Mouse (Mus musculus): ENCODE data around the gene Hhat. TPM values are rescaled to one million over a fixed set of nuclear protein-coding genes. Genes with fewer than 3 reads are reported as not detected.

The Hhat gene
- polyA plus RNA-seq, 1 experiment from 2014 or later = 4.8 TPM

DNA sequence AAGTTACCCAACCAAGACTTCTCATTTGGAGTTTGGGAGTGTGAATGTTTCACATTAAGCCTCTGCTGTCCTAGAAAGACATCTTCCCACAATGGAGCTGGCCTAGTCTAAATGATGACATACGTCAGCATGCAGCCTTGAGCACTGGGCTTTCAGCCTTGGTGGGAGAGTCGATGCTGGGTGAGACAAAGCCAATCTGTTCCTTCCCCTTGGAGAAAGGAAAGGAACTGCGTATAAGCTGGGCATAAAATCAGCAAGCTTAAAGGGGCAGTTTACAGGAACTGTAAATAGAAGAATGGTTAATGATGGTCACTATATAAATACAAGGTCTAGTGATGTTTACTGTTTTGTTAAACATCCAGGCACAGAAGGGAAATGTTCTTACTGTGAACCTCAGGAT, 286.0 kb downstream of the Hhat start:
- TF ChIP-seq CTCF (IDR thresholded peaks at IDR 0.05; ENCODE audit: low read depth) = no peak
- Histone ChIP-seq H3K4me2 (replicated peaks; ENCODE audit: low read depth) (no peak overlapping the region), H3K9ac (ENCODE audit: low read depth, low read length) (no peak overlapping the region), H3K4me3 (ENCODE audit: low read depth, low read length) (no peak overlapping the region), H3K27ac (ENCODE audit: low read depth, low read length) (no peak overlapping the region), H3K9me3 (ENCODE audit: control insufficient read depth) (no peaks in the 10 kb centered on the region), H3K36me3 (ENCODE audit: control insufficient read depth, insufficient read depth) (no peaks in the 10 kb centered on the region), H3K4me1 (replicated peaks; ENCODE audit: control insufficient read depth, insufficient read depth, low read length) (no peaks in the 10 kb centered on the region), H3K27me3 (replicated peaks; ENCODE audit: control insufficient read depth, insufficient read depth, low read length) (no peaks in the 10 kb centered on the region)
- no peak for ATAC-seq
- 53% methylated on average over 3 of the region's 3 CpGs for WGBS

DNA sequence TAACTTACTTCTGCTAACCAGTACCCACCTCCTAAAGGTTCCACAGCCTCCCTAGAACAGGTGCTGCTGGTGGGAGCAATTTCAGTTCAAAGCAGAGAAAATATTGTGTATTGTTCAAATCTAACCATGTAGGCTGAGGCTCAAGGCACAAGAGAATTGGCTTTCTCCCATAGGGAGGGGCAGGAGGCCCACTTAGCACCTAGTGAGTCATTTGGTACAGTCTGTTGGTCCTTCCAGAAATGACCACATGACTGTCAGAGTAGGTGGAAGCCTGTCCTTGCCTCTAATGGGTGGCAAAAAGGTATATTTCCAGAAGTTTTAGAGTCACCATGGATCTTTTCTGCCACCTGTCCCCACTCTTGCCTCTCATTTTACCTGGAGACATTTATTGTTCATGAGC, 289.6 kb downstream of the Hhat start:
- Histone ChIP-seq H3K4me2 (replicated peaks; ENCODE audit: low read depth) (no peak overlapping the region), H3K27ac (ENCODE audit: low read depth, low read length) (no peak overlapping the region), H3K4me1 (replicated peaks; ENCODE audit: control insufficient read depth, insufficient read depth, low read length) (no peaks in the 10 kb centered on the region), H3K9ac (ENCODE audit: low read depth, low read length) (no peak overlapping the region), H3K27me3 (replicated peaks; ENCODE audit: control insufficient read depth, insufficient read depth, low read length) (no peaks in the 10 kb centered on the region), H3K4me3 (ENCODE audit: low read depth, low read length) (no peak overlapping the region), H3K9me3 (ENCODE audit: control insufficient read depth) (no peaks in the 10 kb centered on the region), H3K36me3 (ENCODE audit: control insufficient read depth, insufficient read depth) (no peaks in the 10 kb centered on the region)
- TF ChIP-seq CTCF (IDR thresholded peaks at IDR 0.05; ENCODE audit: low read depth) = no peak
- no peak for ATAC-seq

DNA sequence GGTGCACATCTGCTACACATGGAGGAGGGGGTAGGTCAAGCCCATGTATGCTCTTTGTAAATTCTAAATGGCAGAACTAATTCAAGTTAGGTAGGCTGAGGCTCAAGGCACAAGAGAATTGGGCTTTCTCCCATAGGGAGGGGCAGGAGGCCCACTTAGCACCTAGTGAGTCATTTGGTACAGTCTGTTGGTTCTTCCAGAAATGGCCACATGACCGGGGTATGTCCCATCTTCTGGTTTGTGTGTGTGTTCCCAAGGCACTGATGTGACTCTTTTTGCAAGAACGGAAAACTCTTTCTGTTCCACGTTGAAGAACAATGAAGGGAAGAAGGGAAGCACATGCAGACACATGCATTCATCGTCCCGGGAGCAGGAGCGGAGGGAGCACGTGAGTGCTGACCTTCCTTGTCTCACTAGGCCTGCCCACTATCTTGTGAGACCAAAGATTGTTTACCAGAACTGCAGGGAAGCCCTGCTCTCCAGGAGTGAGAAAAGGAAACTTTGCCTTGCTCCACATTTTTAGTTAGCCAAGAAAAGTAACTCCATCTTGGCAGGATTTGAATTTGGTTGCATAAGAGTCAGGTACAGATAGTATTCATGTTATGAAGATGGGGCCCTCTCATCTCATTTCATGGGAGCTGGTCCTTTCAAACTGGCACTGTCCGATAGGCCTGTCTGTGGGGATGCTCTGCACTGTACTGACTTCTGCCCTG, 290.8 kb downstream of the Hhat start:
- TF ChIP-seq CTCF (IDR thresholded peaks at IDR 0.05; ENCODE audit: low read depth) = no peak
- Histone ChIP-seq H3K27ac (ENCODE audit: low read depth, low read length) (no peak overlapping the region), H3K9ac (ENCODE audit: low read depth, low read length) (no peak overlapping the region), H3K27me3 (replicated peaks; ENCODE audit: control insufficient read depth, insufficient read depth, low read length) (no peaks in the 10 kb centered on the region), H3K4me3 (ENCODE audit: low read depth, low read length) (no peak overlapping the region), H3K4me2 (replicated peaks; ENCODE audit: low read depth) (no peak overlapping the region), H3K36me3 (ENCODE audit: control insufficient read depth, insufficient read depth) (no peaks in the 10 kb centered on the region), H3K9me3 (ENCODE audit: control insufficient read depth) (no peaks in the 10 kb centered on the region), H3K4me1 (replicated peaks; ENCODE audit: control insufficient read depth, insufficient read depth, low read length) (no peaks in the 10 kb centered on the region)
- 80% methylated on average over 8 of the region's 8 CpGs for WGBS
- no peak for ATAC-seq

DNA sequence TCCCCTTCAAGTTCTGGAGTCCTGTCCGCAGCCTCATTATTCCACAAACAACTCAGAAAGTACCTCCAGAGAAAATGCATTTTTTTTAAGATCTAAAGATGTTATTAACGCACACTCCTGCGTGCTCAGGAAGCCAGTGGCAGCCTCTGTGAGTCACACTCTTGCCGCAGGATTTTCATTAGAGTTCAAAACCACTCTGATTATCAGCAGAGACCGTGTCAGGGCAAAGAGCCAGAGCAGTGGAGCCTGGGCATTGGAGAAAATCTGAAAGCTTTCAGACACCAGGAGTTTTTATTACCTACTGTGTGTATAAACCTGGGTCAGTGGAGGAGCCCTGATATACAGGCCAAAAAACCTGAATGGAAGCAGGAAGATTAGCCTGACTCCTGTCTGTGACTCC, 292.8 kb downstream of the Hhat start:
- Histone ChIP-seq H3K36me3 (ENCODE audit: control insufficient read depth, insufficient read depth) (no peaks in the 10 kb centered on the region), H3K27ac (ENCODE audit: low read depth, low read length) (no peak overlapping the region), H3K4me1 (replicated peaks; ENCODE audit: control insufficient read depth, insufficient read depth, low read length) (no peaks in the 10 kb centered on the region), H3K9ac (ENCODE audit: low read depth, low read length) (no peak overlapping the region), H3K4me3 (ENCODE audit: low read depth, low read length) (no peak overlapping the region), H3K27me3 (replicated peaks; ENCODE audit: control insufficient read depth, insufficient read depth, low read length) (no peaks in the 10 kb centered on the region), H3K4me2 (replicated peaks; ENCODE audit: low read depth) (no peak overlapping the region), H3K9me3 (ENCODE audit: control insufficient read depth) (no peaks in the 10 kb centered on the region)
- 60% methylated on average over 5 of the region's 5 CpGs for WGBS
- no peak for ATAC-seq
- TF ChIP-seq CTCF (IDR thresholded peaks at IDR 0.05; ENCODE audit: low read depth) = no peak

DNA sequence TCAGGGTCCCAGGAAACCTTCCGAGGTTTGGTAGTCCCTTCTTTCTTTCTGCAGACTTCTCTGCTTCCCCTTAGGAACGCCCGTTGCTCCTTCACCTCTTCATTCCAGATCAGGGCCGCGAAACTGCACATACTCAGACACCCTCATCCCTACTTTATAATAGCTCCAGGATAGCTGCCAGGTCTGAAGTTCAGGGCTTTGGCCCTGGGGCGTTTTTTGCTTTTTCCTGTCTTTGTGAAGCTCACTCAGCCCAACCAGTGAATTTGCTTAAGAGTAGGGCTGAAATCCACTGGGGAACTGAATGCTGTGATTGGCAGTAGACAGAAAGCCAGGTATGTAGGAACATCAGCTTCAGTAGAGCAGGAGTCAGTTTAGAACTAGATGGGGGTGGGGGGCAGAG, 293.5 kb downstream of the Hhat start:
- H3K9me3 ChIP-seq (ENCODE audit: control insufficient read depth) = no peaks in the 10 kb centered on the region
- ATAC-seq = no peak
- 46% methylated on average over 6 of the region's 6 CpGs for WGBS
- no peaks in the 10 kb centered on the region for H3K36me3 ChIP-seq (ENCODE audit: control insufficient read depth, insufficient read depth)
- H3K4me3 ChIP-seq (ENCODE audit: low read depth, low read length) = no peak overlapping the region
- no peak for TF ChIP-seq CTCF (IDR thresholded peaks at IDR 0.05; ENCODE audit: low read depth)
- no peak overlapping the region for H3K27ac ChIP-seq (ENCODE audit: low read depth, low read length)
- H3K9ac ChIP-seq (ENCODE audit: low read depth, low read length) = no peak overlapping the region
- no peaks in the 10 kb centered on the region for H3K27me3 ChIP-seq (replicated peaks; ENCODE audit: control insufficient read depth, insufficient read depth, low read length)
- no peak overlapping the region for H3K4me2 ChIP-seq (replicated peaks; ENCODE audit: low read depth)
- no peaks in the 10 kb centered on the region for H3K4me1 ChIP-seq (replicated peaks; ENCODE audit: control insufficient read depth, insufficient read depth, low read length)

DNA sequence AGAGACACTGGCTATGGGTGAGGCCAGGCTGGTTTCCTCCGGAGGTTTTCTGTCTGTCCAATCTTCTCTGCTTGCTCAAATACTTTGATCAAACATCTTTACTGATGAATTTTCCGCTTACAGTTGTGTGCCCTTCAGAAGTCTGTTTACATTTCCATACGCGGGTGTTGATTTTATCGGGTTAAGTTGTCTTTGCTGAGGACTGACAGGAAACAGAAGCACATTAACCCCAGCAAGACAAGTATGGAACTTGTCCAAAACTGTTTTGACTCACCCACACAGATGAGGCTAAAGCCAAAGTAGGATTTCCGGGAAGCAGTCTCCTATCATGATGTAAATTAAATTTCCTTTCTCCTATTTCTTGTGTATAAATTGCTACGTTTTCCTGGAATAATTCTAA, 294.3 kb downstream of the Hhat start:
- TF ChIP-seq CTCF (IDR thresholded peaks at IDR 0.05; ENCODE audit: low read depth) = no peak
- H3K4me3 ChIP-seq (ENCODE audit: low read depth, low read length) = no peak overlapping the region
- H3K4me1 ChIP-seq (replicated peaks; ENCODE audit: control insufficient read depth, insufficient read depth, low read length) = no peaks in the 10 kb centered on the region
- ATAC-seq = no peak
- WGBS = 23% methylated on average over 7 of the region's 7 CpGs
- no peak overlapping the region for H3K4me2 ChIP-seq (replicated peaks; ENCODE audit: low read depth)
- no peak overlapping the region for H3K9ac ChIP-seq (ENCODE audit: low read depth, low read length)
- H3K27me3 ChIP-seq (replicated peaks; ENCODE audit: control insufficient read depth, insufficient read depth, low read length) = no peaks in the 10 kb centered on the region
- no peaks in the 10 kb centered on the region for H3K9me3 ChIP-seq (ENCODE audit: control insufficient read depth)
- H3K27ac ChIP-seq (ENCODE audit: low read depth, low read length) = no peak overlapping the region
- no peaks in the 10 kb centered on the region for H3K36me3 ChIP-seq (ENCODE audit: control insufficient read depth, insufficient read depth)

DNA sequence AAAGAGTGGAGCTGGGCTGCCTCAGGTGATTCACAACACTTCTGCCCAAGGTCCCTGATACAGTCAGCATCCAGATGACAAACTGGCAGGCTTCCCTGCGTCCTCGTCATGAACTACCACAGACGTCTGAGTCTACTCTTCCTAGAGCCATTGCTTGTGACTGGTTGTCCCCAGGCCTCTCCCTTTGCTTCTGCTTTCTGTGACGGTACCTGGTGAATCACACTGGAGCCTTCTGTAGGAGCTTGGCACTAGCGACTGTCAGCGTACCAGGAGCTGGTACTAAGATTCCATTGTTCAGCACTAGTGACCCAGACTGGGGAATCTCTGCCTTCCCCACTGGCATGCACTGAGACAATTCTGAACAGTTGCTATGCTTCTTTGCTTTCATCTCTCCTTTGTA, 297.9 kb downstream of the Hhat start:
- no peak for TF ChIP-seq CTCF (IDR thresholded peaks at IDR 0.05; ENCODE audit: low read depth)
- Histone ChIP-seq H3K27ac (ENCODE audit: low read depth, low read length) (no peak overlapping the region), H3K9me3 (ENCODE audit: control insufficient read depth) (no peaks in the 10 kb centered on the region), H3K9ac (ENCODE audit: low read depth, low read length) (no peak overlapping the region), H3K4me3 (ENCODE audit: low read depth, low read length) (no peak overlapping the region), H3K36me3 (ENCODE audit: control insufficient read depth, insufficient read depth) (no peaks in the 10 kb centered on the region), H3K27me3 (replicated peaks; ENCODE audit: control insufficient read depth, insufficient read depth, low read length) (no peaks in the 10 kb centered on the region), H3K4me2 (replicated peaks; ENCODE audit: low read depth) (no peak overlapping the region), H3K4me1 (replicated peaks; ENCODE audit: control insufficient read depth, insufficient read depth, low read length) (no peaks in the 10 kb centered on the region)
- no peak for ATAC-seq
- 88% methylated on average over 6 of the region's 6 CpGs for WGBS

All from intestine, postnatal 0 days (tissue).